Mouse (Mus musculus) brain, embryonic 14.5 days (tissue): Measurements from ENCODE around the gene Mrpl47.

ENCODE experiments used
- CTCF ChIP-seq: fragments of 200-500 bp; IDR thresholded peaks from 2 replicates; pipeline ENCODE4 v1.5.1; 2012; ENCODE audit warnings: inconsistent platforms, mild to moderate bottlenecking, moderate library complexity, borderline replicate concordance; ENCODE audit not compliant: insufficient read depth, insufficient read length; ENCODE audit errors: extremely low read depth
- POLR2A ChIP-seq: fragments of 200-500 bp; IDR thresholded peaks from 2 replicates; pipeline ENCODE4 v1.6.1; 2012; ENCODE audit warnings: mild to moderate bottlenecking, inconsistent platforms, borderline replicate concordance; ENCODE audit not compliant: poor library complexity, insufficient read depth, insufficient read length, severe bottlenecking; ENCODE audit errors: extremely low read depth

DNA sequence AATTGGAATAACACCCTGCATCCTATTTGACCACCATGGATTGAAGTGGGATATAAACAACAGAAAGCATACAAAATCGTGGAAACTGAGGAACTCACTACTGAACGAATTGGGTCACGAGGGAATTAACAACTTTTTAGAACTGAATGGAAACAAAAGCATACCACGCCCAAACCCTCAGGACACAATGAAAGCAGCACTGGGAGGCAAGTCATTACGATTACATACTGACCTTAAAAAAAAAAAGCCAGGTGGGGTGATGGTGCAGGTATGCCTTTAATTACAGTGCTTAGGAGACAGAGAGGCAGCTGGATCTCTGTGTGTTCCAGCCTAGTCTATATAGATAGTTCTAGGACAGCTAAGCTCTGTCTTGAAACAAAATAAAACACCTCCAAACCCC lies 21.8 kb upstream of the Mrpl47 start:
- TF ChIP-seq CTCF (no peak), POLR2A (no peak)
